Mouse (Mus musculus) layer of hippocampus, adult 11-12 months (tissue): ENCODE measurements around the gene Lrit3.
"Not testable (repeated sequence)": the region's sequence is repeated elsewhere in the genome, so short reads cannot be mapped to it uniquely, and the experiment has no call there.

Experiments
- DNase-seq: peaks from one replicate; pipeline ENCODE4 v3.0.0; 2022; ENCODE audit warnings: low spot score

Lrit3 gene

DNA sequence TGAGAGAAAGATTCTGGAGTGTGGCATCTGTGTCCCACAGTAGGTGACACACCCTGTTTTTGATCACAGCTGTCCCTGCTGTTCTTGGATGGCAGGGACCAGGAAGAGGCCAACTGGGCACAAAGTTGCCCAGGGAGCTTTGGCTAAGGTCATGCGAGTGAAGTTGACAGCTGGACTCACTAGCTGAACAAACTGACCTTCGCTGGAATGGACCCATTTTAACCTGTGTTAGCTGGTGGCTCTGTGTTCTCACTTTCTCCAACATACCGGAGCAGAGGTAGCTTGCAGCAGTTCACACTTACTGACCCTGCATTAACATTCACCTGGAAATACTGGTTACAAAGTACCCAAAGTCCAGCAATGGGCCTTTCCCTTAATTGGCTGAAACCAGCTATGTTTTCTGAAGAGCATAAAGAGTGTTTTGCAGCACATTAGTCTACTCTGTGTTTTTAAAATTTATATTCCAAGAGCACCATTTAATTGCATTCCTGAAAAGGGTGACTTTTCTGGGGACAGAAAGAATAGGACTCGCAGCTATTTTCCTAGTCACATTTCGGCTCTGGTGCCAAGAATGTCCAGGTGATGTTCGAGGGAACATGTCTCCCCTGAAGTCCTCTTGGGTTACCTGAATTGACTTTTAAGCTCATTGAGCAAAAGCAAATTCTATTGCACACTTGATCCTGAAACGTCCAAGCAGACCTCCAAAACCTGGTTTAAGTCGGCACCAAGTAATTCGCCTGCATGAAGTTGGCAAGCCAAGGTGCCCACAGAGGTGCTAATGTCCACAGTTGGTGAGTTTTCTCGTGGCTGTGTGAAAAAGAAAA is 36.6 kb downstream of the Lrit3 start:
- DNase-seq: no peak

DNA sequence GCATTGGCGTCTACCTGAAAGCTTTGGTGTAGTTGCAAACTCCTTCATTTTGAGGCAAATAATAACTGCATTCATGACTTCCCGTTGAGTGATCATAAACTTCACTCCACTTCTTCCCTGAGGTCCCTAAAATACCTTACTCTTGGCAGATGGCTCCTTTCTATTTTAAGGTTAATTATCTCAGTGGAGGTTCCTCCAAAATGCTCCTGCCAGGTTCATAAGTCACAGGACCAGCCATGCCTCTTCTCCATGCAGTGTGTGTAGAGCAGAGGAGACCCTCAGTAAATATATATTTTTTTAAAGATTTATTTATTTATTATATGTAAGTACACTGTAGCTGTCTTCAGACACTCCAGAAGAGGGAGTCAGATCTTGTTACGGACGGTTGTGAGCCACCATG is 37.7 kb downstream of the Lrit3 start:
- DNase-seq: no peak

DNA sequence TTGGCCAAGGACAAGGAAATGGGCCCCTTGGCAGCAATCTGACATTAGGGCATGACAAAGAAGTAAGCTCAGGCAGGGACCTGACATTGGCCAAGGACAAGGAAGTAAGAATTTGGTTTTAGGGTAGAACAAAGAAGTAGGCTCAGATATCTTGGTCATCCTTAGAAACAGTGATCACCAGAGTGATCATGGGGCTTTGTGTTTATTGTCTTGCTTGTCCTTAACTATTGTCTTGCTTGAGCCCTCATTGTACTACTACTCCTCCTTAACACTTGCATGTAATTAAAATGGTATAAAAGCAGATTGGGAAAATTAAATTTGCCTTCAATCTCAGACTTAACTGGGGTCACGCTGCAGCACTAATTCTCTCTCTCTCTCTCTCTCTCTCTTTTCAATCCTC is 46.2 kb downstream of the Lrit3 start:
- DNase-seq: not testable (repeated sequence)

DNA sequence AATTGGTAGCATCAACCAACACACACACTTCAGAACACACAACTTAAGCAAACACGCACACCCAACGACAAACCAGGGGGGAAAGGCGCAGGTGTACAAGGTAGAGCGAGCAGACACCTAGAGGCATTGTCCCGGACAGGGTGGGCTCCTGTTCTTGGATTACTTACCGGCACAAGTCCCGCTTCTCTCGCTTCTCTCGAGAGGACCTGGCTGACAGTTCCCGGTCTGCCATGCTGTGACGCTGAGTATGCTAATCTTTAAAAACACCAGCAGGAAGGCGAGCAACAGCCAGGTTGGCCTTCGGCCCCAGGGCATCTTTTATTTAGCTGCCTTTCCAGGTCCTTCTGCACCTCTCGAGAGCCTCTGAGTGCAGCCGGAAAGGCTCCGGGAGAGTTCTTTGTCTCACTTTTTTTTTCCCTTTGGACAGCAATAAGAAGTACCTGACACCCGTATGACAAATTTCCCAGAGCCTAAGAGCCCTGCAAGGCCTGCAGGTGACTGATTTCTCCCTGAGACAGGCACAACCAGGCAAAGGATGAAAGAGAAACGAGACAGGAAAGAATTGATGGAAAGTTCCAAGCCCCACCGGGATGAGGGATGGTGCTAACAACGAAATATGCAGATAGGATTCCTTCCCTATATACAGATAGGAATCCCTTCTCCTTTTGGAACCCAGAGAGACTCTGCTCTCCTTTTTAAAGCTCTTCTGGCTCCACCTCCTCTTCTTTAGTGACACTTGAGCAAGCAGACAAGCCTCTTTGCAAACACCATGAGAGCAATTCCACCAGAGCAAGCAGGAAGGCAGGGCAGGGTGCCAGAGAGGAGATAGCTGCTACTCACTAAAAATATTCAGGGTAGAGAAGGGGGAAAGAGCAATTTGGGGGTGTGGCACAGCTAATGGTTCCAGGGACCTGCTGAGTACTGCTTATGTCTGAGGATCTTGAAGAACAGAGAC is 48.9 kb downstream of the Lrit3 start, which contains the start of gene Egf:
Egf (minus strand) TSS at position 667 of the 955 bp plus-strand sequence.
- no peak for DNase-seq

DNA sequence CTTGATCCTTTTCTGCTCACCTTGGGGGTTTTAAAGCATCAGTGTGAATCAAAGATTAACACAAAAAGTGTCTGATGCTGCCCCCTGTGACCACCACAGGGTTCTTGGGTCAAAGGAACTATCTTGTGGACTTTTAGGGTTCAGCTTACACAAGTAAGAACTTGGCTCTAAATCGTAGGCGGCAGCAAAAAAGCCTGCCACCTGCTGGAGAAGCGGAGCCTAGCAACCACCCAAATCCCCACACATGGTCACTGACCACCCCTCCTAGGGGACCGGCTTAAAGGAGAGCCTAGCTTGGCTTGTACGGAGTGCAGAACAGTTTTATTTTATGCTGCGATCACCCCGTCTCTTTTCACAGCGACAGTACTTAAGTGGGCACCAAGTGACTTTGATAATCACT is 59.0 kb downstream of the Lrit3 start:
- no peak for DNase-seq

DNA sequence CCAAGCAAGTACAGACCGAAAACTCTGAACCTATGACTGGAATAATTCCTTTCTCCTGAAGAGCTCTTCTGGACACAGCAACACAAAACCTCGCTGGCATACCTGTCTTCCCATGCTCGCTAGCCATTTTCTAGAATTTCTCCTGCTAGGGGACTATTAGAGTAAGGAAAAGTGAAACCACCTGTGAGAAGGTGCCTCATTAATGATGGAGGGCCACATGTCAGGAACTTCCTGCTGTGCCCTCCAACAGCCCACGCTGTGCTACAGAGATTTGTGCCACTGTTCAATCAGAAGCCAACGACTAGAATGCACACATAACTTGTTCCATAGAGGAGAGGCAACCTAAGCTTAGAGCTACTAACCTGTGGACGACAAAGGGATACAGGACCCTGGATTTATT is 61.0 kb downstream of the Lrit3 start:
- DNase-seq: no peak

DNA sequence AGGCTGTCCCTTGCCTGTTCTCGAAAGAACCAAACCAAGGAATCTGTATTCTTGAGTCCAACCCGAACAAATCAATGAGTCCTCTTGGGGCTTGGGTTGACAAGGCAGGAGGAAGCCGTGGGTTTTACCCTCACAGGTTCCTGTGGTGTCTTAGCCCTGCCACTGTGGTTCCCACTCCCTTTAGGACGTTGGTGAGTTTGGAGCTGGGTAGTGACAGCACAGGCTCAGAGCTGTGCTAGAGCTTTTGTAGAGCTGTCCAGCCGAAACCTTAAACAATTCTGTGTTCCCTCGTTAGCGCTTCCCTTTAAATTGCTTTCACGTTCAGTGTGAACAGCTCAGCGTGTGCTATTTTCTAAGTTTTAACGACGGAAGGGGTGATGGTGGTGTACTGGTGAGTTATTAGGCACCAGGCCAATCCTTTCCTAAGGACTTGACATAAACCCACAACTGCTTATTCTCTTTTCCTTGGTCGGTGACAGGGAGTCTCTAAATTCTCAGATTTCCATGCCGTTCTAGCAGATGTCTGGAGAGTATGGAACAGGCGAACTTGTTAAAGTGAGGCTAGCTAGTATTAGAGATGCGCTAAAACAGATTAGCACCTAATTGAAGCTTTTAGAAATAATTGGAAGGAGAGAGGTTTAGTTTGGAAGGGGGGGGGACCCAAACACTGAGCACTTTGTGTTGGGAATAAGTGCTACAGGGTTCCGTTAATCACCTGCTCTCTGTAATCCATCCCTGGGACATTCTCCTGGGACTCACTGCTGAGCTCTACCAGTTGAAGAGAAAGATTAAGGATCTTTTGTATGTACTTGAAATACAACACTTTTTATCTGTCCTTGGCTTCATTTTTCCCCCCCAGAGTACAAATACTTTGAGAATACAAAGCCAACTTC is 65.3 kb downstream of the Lrit3 start:
- no peak for DNase-seq
